Mouse (Mus musculus) left cerebral cortex, postnatal 25 days (tissue): ENCODE measurements around the gene Nsun3. TPM values are rescaled to one million over a fixed set of nuclear protein-coding genes. Genes with fewer than 3 reads are reported as not detected.
"Not testable (repeated sequence)": the region's sequence is repeated elsewhere in the genome, so short reads cannot be mapped to it uniquely, and the experiment has no call there.

Experiments used
- DNase-seq, 2 experiments: peaks; one replicate each; pipeline ENCODE4 v3.0.0; 2022; ENCODE audit warnings: low spot score in 2 of 2, mixed read lengths in 1 of 2
- intact Hi-C: fragments of 180-260 bp; cut with DNase I; formaldehyde crosslinking; loops from one replicate; pipeline ENCODE4 v1.15.1; 2025
- microRNA-seq, 2 experiments: library from miRNA; unstranded; fragments of <30 nt; microRNA quantifications; one replicate each; pipeline ENCODE4 v1.2.0; 2022
- total RNA-seq, 2 experiments: library from RNA; stranded (reverse); gene quantifications; 2 replicates each; pipeline ENCODE4 v1.2.3; 2021

Nsun3 gene
- total RNA-seq, 2 experiments from 2014 or later, result 7.5 to 7.6 TPM

- intact Hi-C loops, result no loop called here
- no peak for DNase-seq
These were observed 28.3 kb downstream of the Nsun3 start for GRCm38 (mm10) chr16:62758340-62758739.

- intact Hi-C loops, result no loop called here
These were observed 31.3 kb downstream of the Nsun3 start for GRCm38 (mm10) chr16:62755307-62755706.

GRCm38 (mm10) chr16:62753597-62753996, 33.0 kb downstream of the Nsun3 start:
- DNase-seq, result no peak
- intact Hi-C loops, result no loop called here

More at GRCm38 (mm10) chr16:62755307-62755706, 31.3 kb downstream of the Nsun3 start:
- DNase-seq, result no peak

GRCm38 (mm10) chr16:62753079-62753478, 33.5 kb downstream of the Nsun3 start:
- DNase-seq, result peak in 1 of 2 experiments; percentile 14
- intact Hi-C loops, result no loop called here

GRCm38 (mm10) chr16:62745875-62746274, 40.7 kb downstream of the Nsun3 start:
- no peak for DNase-seq
- intact Hi-C loops, result loop anchor here (10.0 kb wide), 1 partner anchor 231 kb away; no protein-coding TSS in a partner anchor

- DNase-seq, result no peak
These were observed 52.3 kb downstream of the Nsun3 start for GRCm38 (mm10) chr16:62734359-62734758.

GRCm38 (mm10) chr16:62730291-62730690, 56.3 kb downstream of the Nsun3 start:
- intact Hi-C loops, result no loop called here
- no peak for DNase-seq

More at GRCm38 (mm10) chr16:62734359-62734758, 52.3 kb downstream of the Nsun3 start:
- intact Hi-C loops, result no loop called here

GRCm38 (mm10) chr16:62729846-62730245, 56.8 kb downstream of the Nsun3 start:
- peak in 1 of 2 experiments; percentile 27 for DNase-seq
- intact Hi-C loops, result no loop called here

- intact Hi-C loops, DNase-seq: not testable (repeated sequence)
These were observed 68.4 kb downstream of the Nsun3 start for GRCm38 (mm10) chr16:62718255-62718654.

- no peak for DNase-seq
These were observed 96.2 kb downstream of the Nsun3 start for GRCm38 (mm10) chr16:62690436-62690835.

GRCm38 (mm10) chr16:62686073-62686472, 100.5 kb downstream of the Nsun3 start:
- intact Hi-C loops, result no loop called here
- DNase-seq, result no peak

More at GRCm38 (mm10) chr16:62690436-62690835, 96.2 kb downstream of the Nsun3 start:
- intact Hi-C loops, result no loop called here

- intact Hi-C loops, result no loop called here
- DNase-seq, result no peak
These were observed 101.1 kb downstream of the Nsun3 start for GRCm38 (mm10) chr16:62685494-62685893.

Small RNAs within 50 kb of the gene (microRNA-seq; reads per million reads assigned to microRNA genes)
- 0 reads per million in 2 experiments for gene Gm25986

Other genes with a start within 250 kb of the Nsun3 start
- not detected for gene Stx19, start 27.9 kb upstream of the Nsun3 start, total RNA-seq
- 10 to 100 TPM in 1 of 2 experiments, 1 to 10 TPM in 1; 9.0 to 12.5 TPM for gene Arl13b, start 60.2 kb upstream of the Nsun3 start, total RNA-seq
- gene Pros1, start 67.5 kb upstream of the Nsun3 start, total RNA-seq, result 1 to 10 TPM; 9.3 to 9.7 TPM